Mouse (Mus musculus) mouse trophoblast stem cell (cell line): ENCODE measurements around the gene Dzip1l.
"Not testable (repeated sequence)": the region's sequence is repeated elsewhere in the genome, so short reads cannot be mapped to it uniquely, and the experiment has no call there.

Experiments
- in situ Hi-C, 2 experiments: fragments of 300-500 bp; cut with MseI, MboI; formaldehyde crosslinking; loops; 2 replicates in 1 of 2; 3 replicates in 1 of 2; pipeline ENCODE4 v1.15.1; 2025

Gene Dzip1l

GRCm38 (mm10) chr9:99629281-99630011 lies at the start of gene Dzip1l:
TSS of gene Dzip1l (plus strand) at chr9:99629496.
- in situ Hi-C loops = no loop called here

- in situ Hi-C loops = no loop called here
These were observed 48.6 kb upstream of the Dzip1l start for GRCm38 (mm10) chr9:99580655-99581054.

GRCm38 (mm10) chr9:99587505-99588202 lies 41.6 kb upstream of the Dzip1l start:
- in situ Hi-C loops = loop anchor here in 1 of 2 experiments (5.0 kb wide), 1 partner anchor 70 kb away; no protein-coding TSS in a partner anchor

- in situ Hi-C loops = no loop called here
These were observed 38.2 kb upstream of the Dzip1l start for GRCm38 (mm10) chr9:99591144-99591543.

- in situ Hi-C loops = not testable (repeated sequence)
These were observed 30.2 kb upstream of the Dzip1l start for GRCm38 (mm10) chr9:99599127-99599526.

GRCm38 (mm10) chr9:99603566-99603965 lies 25.7 kb upstream of the Dzip1l start:
- in situ Hi-C loops = no loop called here

GRCm38 (mm10) chr9:99612202-99612601 lies 17.1 kb upstream of the Dzip1l start, which contains the start of gene A4gnt:
TSS of gene A4gnt (plus strand) at chr9:99612502.
- in situ Hi-C loops = no loop called here

- in situ Hi-C loops = no loop called here
These were observed 9.6 kb upstream of the Dzip1l start for GRCm38 (mm10) chr9:99619688-99620087.

GRCm38 (mm10) chr9:99620196-99620595 lies 9.1 kb upstream of the Dzip1l start:
- in situ Hi-C loops = no loop called here

- in situ Hi-C loops = no loop called here
These were observed 7.3 kb upstream of the Dzip1l start for GRCm38 (mm10) chr9:99622034-99622433.

GRCm38 (mm10) chr9:99622966-99623365 lies 6.3 kb upstream of the Dzip1l start:
- in situ Hi-C loops = no loop called here

- in situ Hi-C loops = no loop called here
These were observed 5.2 kb upstream of the Dzip1l start for GRCm38 (mm10) chr9:99624117-99624516.

GRCm38 (mm10) chr9:99628581-99628980 lies 715 bp upstream of the Dzip1l start:
- in situ Hi-C loops = no loop called here

GRCm38 (mm10) chr9:99630071-99630470 lies 775 bp downstream of the Dzip1l start:
- in situ Hi-C loops = no loop called here

- in situ Hi-C loops = no loop called here
These were observed 1.3 kb downstream of the Dzip1l start for GRCm38 (mm10) chr9:99630528-99631125.

- in situ Hi-C loops = no loop called here
These were observed 2.5 kb downstream of the Dzip1l start for GRCm38 (mm10) chr9:99631781-99632180.

- in situ Hi-C loops = no loop called here
These were observed 3.0 kb downstream of the Dzip1l start for GRCm38 (mm10) chr9:99632264-99632663.

- in situ Hi-C loops = no loop called here
These were observed 7.5 kb downstream of the Dzip1l start for GRCm38 (mm10) chr9:99636776-99637175.

GRCm38 (mm10) chr9:99637227-99637626 lies 7.9 kb downstream of the Dzip1l start:
- in situ Hi-C loops = no loop called here

GRCm38 (mm10) chr9:99637736-99638135 lies 8.4 kb downstream of the Dzip1l start:
- in situ Hi-C loops = no loop called here

GRCm38 (mm10) chr9:99639957-99640356 lies 10.7 kb downstream of the Dzip1l start:
- in situ Hi-C loops = no loop called here

- in situ Hi-C loops = no loop called here
These were observed 16.1 kb downstream of the Dzip1l start for GRCm38 (mm10) chr9:99645416-99645815.

GRCm38 (mm10) chr9:99646102-99646501 lies 16.8 kb downstream of the Dzip1l start:
- in situ Hi-C loops = no loop called here
